Mouse (Mus musculus) heart, postnatal 25 days (tissue): ENCODE measurements around the gene Ms4a13. TPM values are rescaled to one million over a fixed set of nuclear protein-coding genes. Genes with fewer than 3 reads are reported as not detected.
"Not testable (repeated sequence)": the region's sequence is repeated elsewhere in the genome, so short reads cannot be mapped to it uniquely, and the experiment has no call there.

ENCODE experiments used
- DNase-seq: peaks from one replicate; pipeline ENCODE4 v3.0.0; 2022; ENCODE audit warnings: low spot score
- intact Hi-C: fragments of 180-260 bp; cut with DNase I; formaldehyde crosslinking; loops from one replicate; pipeline ENCODE4 v1.15.1; 2025
- total RNA-seq, 2 experiments: library from RNA; stranded (reverse); gene quantifications; 2 replicates each; pipeline ENCODE4 v1.2.3; 2021

Gene Ms4a13
- total RNA-seq = not detected

GRCm38 (mm10) chr19:11196546-11196945, at the start of gene Ms4a13:
Ms4a13 (minus strand) TSS chr19:11196737.
- no peak for DNase-seq
- intact Hi-C loops = no loop called here

- peak; percentile 2 for DNase-seq
- intact Hi-C loops = no loop called here
These were observed 47.7 kb upstream of the Ms4a13 start for GRCm38 (mm10) chr19:11244230-11244629.

GRCm38 (mm10) chr19:11242560-11242959, 46.0 kb upstream of the Ms4a13 start:
- DNase-seq = no peak
- intact Hi-C loops = no loop called here

- intact Hi-C loops = no loop called here
- DNase-seq = no peak
These were observed 39.3 kb upstream of the Ms4a13 start for GRCm38 (mm10) chr19:11235820-11236219.

GRCm38 (mm10) chr19:11234921-11235735, 38.6 kb upstream of the Ms4a13 start:
- intact Hi-C loops = no loop called here
- DNase-seq = no peak

GRCm38 (mm10) chr19:11234244-11234643, 37.7 kb upstream of the Ms4a13 start:
- no peak for DNase-seq
- intact Hi-C loops = no loop called here

- DNase-seq = no peak
- intact Hi-C loops = no loop called here
These were observed 35.8 kb upstream of the Ms4a13 start, which contains the start of gene Ms4a12 for GRCm38 (mm10) chr19:11232348-11232747. Ms4a12 (minus strand) TSS chr19:11232448.

GRCm38 (mm10) chr19:11192552-11192951, 4.0 kb downstream of the Ms4a13 start:
- intact Hi-C loops = no loop called here
- DNase-seq = no peak

- DNase-seq = no peak
- intact Hi-C loops = no loop called here
These were observed 12.4 kb downstream of the Ms4a13 start for GRCm38 (mm10) chr19:11184121-11184520.

- DNase-seq = no peak
- intact Hi-C loops = no loop called here
These were observed 19.1 kb downstream of the Ms4a13 start for GRCm38 (mm10) chr19:11177464-11177863.

- DNase-seq = no peak
- intact Hi-C loops = no loop called here
These were observed 31.4 kb downstream of the Ms4a13 start, which contains the start of gene 1700025F22Rik for GRCm38 (mm10) chr19:11165172-11165571. 1700025F22Rik (minus strand) TSS chr19:11165320.

GRCm38 (mm10) chr19:11157890-11158289, 38.6 kb downstream of the Ms4a13 start:
- intact Hi-C loops = not testable (repeated sequence)

GRCm38 (mm10) chr19:11135336-11135735, 61.2 kb downstream of the Ms4a13 start:
- no peak for DNase-seq
- intact Hi-C loops = no loop called here

More at GRCm38 (mm10) chr19:11157890-11158289, 38.6 kb downstream of the Ms4a13 start:
- DNase-seq = not testable (repeated sequence)

- intact Hi-C loops = no loop called here
- no peak for DNase-seq
These were observed 61.7 kb downstream of the Ms4a13 start for GRCm38 (mm10) chr19:11134852-11135251.

- DNase-seq, intact Hi-C loops: not testable (repeated sequence)
These were observed 65.8 kb downstream of the Ms4a13 start, which contains the start of gene 1700017D01Rik for GRCm38 (mm10) chr19:11130776-11131175. 1700017D01Rik (minus strand) TSS chr19:11130876.

GRCm38 (mm10) chr19:11129702-11130101, 66.8 kb downstream of the Ms4a13 start:
- intact Hi-C loops = no loop called here
- DNase-seq = no peak

GRCm38 (mm10) chr19:11121016-11121420, 75.5 kb downstream of the Ms4a13 start:
- intact Hi-C loops = loop anchor here (2.0 kb wide), 1 partner anchor 76 kb away; no protein-coding TSS in a partner anchor
- DNase-seq = not testable (repeated sequence)
